Mouse (Mus musculus) forebrain, embryonic 14.5 days (tissue): Measurements from ENCODE around the gene Lrrc46. TPM values are rescaled to one million over a fixed set of nuclear protein-coding genes. Genes with fewer than 3 reads are reported as not detected.

Experiments
- ATAC-seq: fragments of 200-750 bp; cut with Nextera tagmentation; 2 replicates; pipeline ENCODE4 v1.8.0; 2017; ENCODE audit warnings: mild to moderate bottlenecking, moderate library complexity
- DNase-seq: peaks from one replicate; pipeline ENCODE4 v3.0.0-alpha.2; 2015; ENCODE audit warnings: low spot score
- H3K27ac ChIP-seq: fragments of 300-500 bp; sonication (generic); 2 replicates; pipeline ENCODE4 v1.5.1; 2014; ENCODE audit warnings: low read depth, mild to moderate bottlenecking, control low read depth, low read length, moderate library complexity
- H3K27me3 ChIP-seq: fragments of 300-500 bp; sonication (generic); replicated peaks from 2 replicates; pipeline ENCODE4 v1.6.1; 2014; ENCODE audit warnings: low read length, control low read depth, mixed read lengths; ENCODE audit not compliant: control insufficient read depth, insufficient read depth
- H3K36me3 ChIP-seq: fragments of 300-500 bp; sonication (generic); 2 replicates; pipeline ENCODE4 v1.6.1; 2014; ENCODE audit warnings: low read length, control low read depth; ENCODE audit not compliant: control insufficient read depth, insufficient read depth
- H3K4me1 ChIP-seq: fragments of 300-500 bp; sonication (generic); 2 replicates; pipeline ENCODE4 v1.6.1; 2014; ENCODE audit warnings: antibody characterized with exemption, low read length, control low read depth; ENCODE audit not compliant: control insufficient read depth, insufficient read depth
- H3K4me2 ChIP-seq: fragments of 300-500 bp; sonication (generic); 2 replicates; pipeline ENCODE4 v1.6.1; 2014; ENCODE audit warnings: mild to moderate bottlenecking, control low read depth, low read length
- H3K4me3 ChIP-seq: fragments of 300-500 bp; sonication (generic); 2 replicates; pipeline ENCODE4 v1.5.1; 2014; ENCODE audit warnings: low read depth, low read length, control low read depth
- H3K9ac ChIP-seq: fragments of 300-500 bp; sonication (generic); 2 replicates; pipeline ENCODE4 v1.6.1; 2014; ENCODE audit warnings: mild to moderate bottlenecking, low read length, control low read depth, moderate library complexity
- H3K9me3 ChIP-seq: fragments of 300-500 bp; sonication (generic); replicated peaks from 2 replicates; pipeline ENCODE4 v1.6.1; 2016; ENCODE audit warnings: low read length, control low read depth, mixed read lengths; ENCODE audit not compliant: control insufficient read depth
- WGBS: fragments of 180-500 bp; shearing (Covaris S2); extraction: QIAGEN DNeasy Blood & Tissue Kit; methylation state at CpG from one replicate; pipeline ENCODE4 v1.1.7; 2014; 5-methylcytosine and 5-hydroxymethylcytosine counted together
- polyA plus RNA-seq: library from polyadenylated mRNA; unstranded; fragments of >200 nt; fragmentation: Nextera tagmentation; extraction: Ambion mirVana; gene quantifications from 2 replicates; pipeline ENCODE4 v1.2.1, GENCODE M21; 2014

Gene Lrrc46
- polyA plus RNA-seq, 1 experiment from 2014 or later, result 4.5 TPM

- no peaks in the 10 kb centered on the region for H3K9me3 ChIP-seq
- H3K27ac ChIP-seq, result no peak overlapping the region
- H3K36me3 ChIP-seq, result peaks cover 10% of the 10 kb centered on the region
- 0 out of 2 replicates have a peak, but pooled peaks have one; percentile 15 for ATAC-seq
- no peak overlapping the region for H3K9ac ChIP-seq
- no peaks in the 10 kb centered on the region for H3K4me1 ChIP-seq
- peak; percentile 81 for DNase-seq
- 33% methylated on average over 3 of the region's 3 CpGs for WGBS
- H3K27me3 ChIP-seq, result no peaks in the 10 kb centered on the region
- no peak overlapping the region for H3K4me2 ChIP-seq
- H3K4me3 ChIP-seq, result no peak overlapping the region
Measured at GRCm38 (mm10) chr11:97072533-97072932, 31.3 kb upstream of the Lrrc46 start.

DNA sequence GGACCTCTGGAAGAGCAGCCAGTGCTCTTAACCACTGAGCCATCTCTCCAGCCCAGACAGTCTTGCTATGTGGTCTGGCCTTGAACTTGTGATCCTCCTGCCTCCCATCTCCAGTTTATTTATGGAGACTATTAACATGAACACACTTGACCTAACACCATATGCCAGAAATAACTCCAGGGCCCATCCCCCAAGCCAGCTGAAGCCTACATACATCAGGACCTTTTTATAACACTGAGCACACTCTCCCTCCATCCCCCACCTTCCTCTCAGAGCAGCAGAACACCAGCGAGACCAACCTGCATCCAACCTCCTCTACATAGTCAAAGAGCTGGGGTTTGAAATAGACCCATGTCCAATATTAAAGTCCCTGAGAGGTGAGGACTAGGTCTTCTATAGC lies 29.9 kb upstream of the Lrrc46 start:
- Histone ChIP-seq H3K27ac (no peak overlapping the region), H3K27me3 (no peaks in the 10 kb centered on the region), H3K4me2 (no peak overlapping the region), H3K9ac (no peak overlapping the region), H3K4me3 (no peak overlapping the region), H3K4me1 (no peaks in the 10 kb centered on the region), H3K36me3 (peaks cover 17% of the 10 kb centered on the region), H3K9me3 (no peaks in the 10 kb centered on the region)
- WGBS, result 83% methylated on average over 1 of the region's 1 CpGs
- no peak for DNase-seq
- ATAC-seq, result no peak

DNA sequence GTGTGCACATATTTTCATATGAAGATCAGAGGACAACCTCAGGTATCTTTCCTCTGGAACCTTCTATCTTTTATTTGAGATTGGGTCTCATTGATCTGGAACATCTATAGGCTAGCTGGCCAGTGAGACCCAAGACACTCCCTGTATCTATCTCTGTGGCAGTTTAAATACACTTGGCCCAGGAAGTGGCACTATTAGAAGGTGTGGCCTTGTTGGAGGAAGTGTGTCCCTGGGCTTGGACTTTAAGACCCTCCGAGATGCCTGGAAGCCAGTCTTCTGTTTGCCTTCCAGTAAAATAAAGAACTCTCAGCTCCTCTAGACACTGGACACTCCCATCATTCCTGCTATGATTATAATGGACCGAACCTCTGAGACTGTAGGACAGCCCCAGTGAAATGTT lies 28.6 kb upstream of the Lrrc46 start:
- Histone ChIP-seq H3K27me3 (no peaks in the 10 kb centered on the region), H3K27ac (no peak overlapping the region), H3K4me1 (no peaks in the 10 kb centered on the region), H3K9ac (no peak overlapping the region), H3K9me3 (no peaks in the 10 kb centered on the region), H3K4me2 (no peak overlapping the region), H3K4me3 (no peak overlapping the region), H3K36me3 (peaks cover 22% of the 10 kb centered on the region)
- ATAC-seq (no peak), DNase-seq (no peak)
- 91% methylated on average over 2 of the region's 2 CpGs for WGBS

DNA sequence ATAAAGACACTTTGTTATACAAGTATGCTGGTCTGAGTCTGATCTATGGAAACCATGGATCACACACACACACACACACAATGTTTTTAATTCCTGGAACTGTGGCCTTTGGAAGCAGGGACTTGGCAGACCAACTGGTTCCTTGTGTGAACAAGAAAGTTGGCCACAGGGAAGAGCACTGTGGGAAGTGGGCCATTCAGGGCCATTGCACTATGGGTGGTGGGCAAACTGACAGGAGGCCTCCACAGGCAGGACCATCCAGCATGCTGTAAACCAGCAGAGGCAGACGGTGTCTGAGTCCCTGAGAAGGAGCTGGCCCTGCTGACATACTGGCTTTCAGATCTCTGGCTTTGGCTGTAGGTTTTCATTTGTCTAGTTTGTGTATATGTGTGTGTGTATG lies 28.1 kb upstream of the Lrrc46 start:
- H3K36me3 ChIP-seq, result peaks cover 22% of the 10 kb centered on the region
- no peak overlapping the region for H3K27ac ChIP-seq
- no peaks in the 10 kb centered on the region for H3K9me3 ChIP-seq
- no peak overlapping the region for H3K9ac ChIP-seq
- 64% methylated on average over 1 of the region's 1 CpGs for WGBS
- ATAC-seq (no peak), DNase-seq (no peak)
- no peak overlapping the region for H3K4me3 ChIP-seq
- no peaks in the 10 kb centered on the region for H3K4me1 ChIP-seq
- H3K27me3 ChIP-seq, result no peaks in the 10 kb centered on the region
- H3K4me2 ChIP-seq, result no peak overlapping the region

GRCm38 (mm10) chr11:97066656-97067360 lies 25.6 kb upstream of the Lrrc46 start:
- Histone ChIP-seq H3K27me3 (no peaks in the 10 kb centered on the region), H3K4me3 (no peak overlapping the region), H3K4me1 (no peaks in the 10 kb centered on the region), H3K9ac (no peak overlapping the region), H3K9me3 (no peaks in the 10 kb centered on the region), H3K27ac (no peak overlapping the region), H3K36me3 (peaks cover 22% of the 10 kb centered on the region), H3K4me2 (no peak overlapping the region)
- ATAC-seq (no peak), DNase-seq (no peak)
- WGBS, result 48% methylated on average over 22 of the region's 22 CpGs

DNA sequence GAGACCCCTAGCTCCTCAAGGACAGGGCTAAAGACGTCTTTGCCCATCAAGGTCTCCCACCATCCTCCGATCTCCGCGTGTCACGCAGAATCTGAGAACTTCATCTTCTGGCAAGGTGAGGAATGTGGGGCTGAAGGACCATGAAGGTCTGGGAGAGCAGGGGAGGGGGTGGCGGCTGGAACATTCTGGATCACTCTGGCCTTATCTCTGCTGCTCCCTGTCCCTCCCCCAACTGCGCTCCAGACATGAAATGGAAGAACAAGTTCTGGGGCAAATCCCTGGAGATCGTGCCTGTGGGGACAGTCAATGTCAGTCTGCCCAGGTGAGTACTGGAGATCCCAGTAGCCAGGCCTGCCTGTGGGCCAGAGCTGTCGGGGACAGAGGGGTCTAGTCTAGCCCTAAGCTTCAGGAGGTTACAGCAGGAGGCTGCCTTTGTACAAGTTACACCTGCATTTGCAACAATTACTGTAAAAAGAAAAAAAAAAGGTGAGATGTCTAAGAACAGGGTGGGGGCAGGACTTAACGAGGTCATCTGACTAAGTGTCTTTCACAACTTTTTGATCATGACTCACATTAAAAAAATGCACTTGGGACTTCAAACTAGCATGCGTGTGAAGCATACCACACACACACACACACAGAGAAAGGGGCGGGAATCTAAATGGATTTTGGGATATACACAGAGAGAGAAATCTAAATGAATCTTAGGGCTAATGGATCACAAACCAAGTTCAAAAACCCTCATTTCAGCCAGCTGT lies 24.5 kb upstream of the Lrrc46 start:
- H3K9me3 ChIP-seq, result no peaks in the 10 kb centered on the region
- no peak overlapping the region for H3K4me3 ChIP-seq
- no peaks in the 10 kb centered on the region for H3K4me1 ChIP-seq
- ATAC-seq (no peak), DNase-seq (no peak)
- no peak overlapping the region for H3K27ac ChIP-seq
- H3K27me3 ChIP-seq, result no peaks in the 10 kb centered on the region
- 84% methylated on average over 12 of the region's 12 CpGs for WGBS
- H3K36me3 ChIP-seq, result peaks cover 32% of the 10 kb centered on the region
- no peak overlapping the region for H3K4me2 ChIP-seq
- H3K9ac ChIP-seq, result no peak overlapping the region

DNA sequence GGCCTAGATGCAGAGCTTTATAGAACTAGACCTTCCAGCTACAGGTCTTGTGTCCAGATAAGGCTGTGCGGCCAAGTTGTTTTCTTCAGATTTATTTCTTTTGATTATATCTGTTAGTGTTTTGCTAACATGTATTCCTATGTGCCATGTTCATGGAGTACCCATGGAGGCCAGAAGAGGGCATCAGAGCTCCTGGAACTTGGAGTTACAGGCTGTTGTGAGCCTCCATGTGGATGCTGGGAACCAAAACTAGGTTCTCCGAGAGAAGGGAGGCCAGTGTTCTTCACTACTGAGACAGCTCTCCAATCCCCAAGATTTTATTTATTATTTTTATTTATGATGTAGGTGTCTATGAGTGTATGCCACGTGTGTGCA lies 22.7 kb upstream of the Lrrc46 start:
- Histone ChIP-seq H3K4me3 (no peak overlapping the region), H3K27ac (peak overlapping the region; percentile 55), H3K9ac (no peak overlapping the region), H3K36me3 (peaks cover 48% of the 10 kb centered on the region), H3K4me1 (no peaks in the 10 kb centered on the region), H3K4me2 (no peak overlapping the region), H3K27me3 (no peaks in the 10 kb centered on the region), H3K9me3 (no peaks in the 10 kb centered on the region)
- ATAC-seq (no peak), DNase-seq (no peak)
- 87% methylated on average over 3 of the region's 3 CpGs for WGBS

DNA sequence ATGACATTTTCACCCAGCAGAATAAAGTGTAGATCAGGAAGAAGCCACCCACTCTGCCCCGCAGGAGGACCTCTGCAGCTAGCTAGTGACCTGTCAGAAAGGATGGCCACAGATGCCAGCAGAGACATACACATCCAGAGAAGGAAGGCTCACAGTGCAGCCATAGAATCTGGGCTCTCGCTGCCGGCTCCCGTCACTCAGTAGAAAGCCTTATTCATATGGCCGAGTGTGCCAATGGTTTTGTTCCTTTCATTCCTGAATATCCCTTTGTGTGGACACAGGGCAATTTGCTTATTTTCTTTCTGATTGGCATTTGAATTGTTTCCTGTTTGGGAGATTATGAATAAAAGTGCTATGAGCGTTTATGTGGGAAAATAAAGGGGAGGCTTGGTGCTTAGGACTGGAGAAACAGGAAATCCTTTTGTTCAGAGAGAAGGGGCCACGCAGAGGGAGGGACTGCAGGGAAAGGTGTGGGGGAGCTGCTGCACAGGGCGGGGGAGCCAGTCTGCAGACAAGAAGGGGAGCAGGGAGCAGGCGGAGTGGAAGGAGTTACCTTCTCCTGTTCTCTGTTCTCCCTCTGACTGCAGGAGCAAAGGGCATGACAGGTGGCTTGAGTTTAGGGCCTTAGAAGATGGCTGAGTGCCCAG lies 22.2 kb upstream of the Lrrc46 start:
- Histone ChIP-seq H3K9ac (peak overlapping the region; percentile 35; the same call in 1 of the 2 replicates), H3K4me1 (no peaks in the 10 kb centered on the region), H3K27me3 (no peaks in the 10 kb centered on the region), H3K27ac (peak overlapping the region; percentile 55), H3K4me3 (no peak overlapping the region), H3K36me3 (peaks cover 45% of the 10 kb centered on the region), H3K9me3 (no peaks in the 10 kb centered on the region), H3K4me2 (no peak overlapping the region)
- 5% methylated on average over 9 of the region's 9 CpGs for WGBS
- DNase-seq (peak; percentile 72), ATAC-seq (peak; percentile 63; the same call in 1 of the 2 replicates)
